Mouse (Mus musculus): Measurements from ENCODE around the gene Rims4. TPM values are rescaled to one million over a fixed set of nuclear protein-coding genes. Genes with fewer than 3 reads are reported as not detected.

Rims4 gene
- total and polyA plus RNA-seq, 3 experiments = 0.49 to 1.4 (median 0.97) TPM

- intact Hi-C loops (cut with DNase I) = no loop called here
- no peaks in the 10 kb centered on the region for H3K27me3 ChIP-seq (ENCODE audit: control insufficient read depth, insufficient read depth, low read length)
Observed at GRCm38 (mm10) chr2:163897026-163897425, 21.5 kb downstream of the Rims4 start.

GRCm38 (mm10) chr2:163895156-163895555, 23.3 kb downstream of the Rims4 start:
- intact Hi-C loops (cut with DNase I) = no loop called here

More at GRCm38 (mm10) chr2:163897026-163897425, 21.5 kb downstream of the Rims4 start:
- WGBS = 81% methylated on average over 7 of the region's 7 CpGs
- DNase-seq = no peak
- no peak overlapping the region for H3K4me3 ChIP-seq
- H3K79me2 ChIP-seq (replicated peaks; ENCODE audit: control insufficient read depth, insufficient read depth, low read length) = no peaks in the 10 kb centered on the region
- no peaks in the 10 kb centered on the region; the same call in 1 of the 2 replicates for H3K4me1 ChIP-seq (ENCODE audit: control insufficient read depth, insufficient read depth, low read length)
- TF ChIP-seq EP300 (IDR thresholded peaks at IDR 0.05; ENCODE audit: insufficient read depth, low read depth, low read length) (no peak), POLR2A (IDR thresholded peaks at IDR 0.05; ENCODE audit: insufficient read depth, low read depth, low read length) (no peak), CTCF (IDR thresholded peaks at IDR 0.05) (no peak)
- H3K27ac ChIP-seq = no peak overlapping the region
- no peak overlapping the region for H3K9ac ChIP-seq (ENCODE audit: low read depth, low read length)
- H3K36me3 ChIP-seq (ENCODE audit: control insufficient read depth, insufficient read depth, low read length) = no peaks in the 10 kb centered on the region

GRCm38 (mm10) chr2:163893446-163894370, 24.8 kb downstream of the Rims4 start:
- TF ChIP-seq POLR2A (IDR thresholded peaks at IDR 0.05; ENCODE audit: insufficient read depth, low read depth, low read length) (no peak), CTCF (IDR thresholded peaks at IDR 0.05) (no peak), EP300 (IDR thresholded peaks at IDR 0.05; ENCODE audit: insufficient read depth, low read depth, low read length) (no peak)
- Histone ChIP-seq H3K36me3 (ENCODE audit: control insufficient read depth, insufficient read depth, low read length) (no peaks in the 10 kb centered on the region), H3K27me3 (ENCODE audit: control insufficient read depth, insufficient read depth, low read length) (no peaks in the 10 kb centered on the region), H3K9ac (ENCODE audit: low read depth, low read length) (no peak overlapping the region), H3K79me2 (replicated peaks; ENCODE audit: control insufficient read depth, insufficient read depth, low read length) (no peaks in the 10 kb centered on the region), H3K27ac (no peak overlapping the region), H3K4me3 (no peak overlapping the region), H3K4me1 (ENCODE audit: control insufficient read depth, insufficient read depth, low read length) (no peaks in the 10 kb centered on the region)
- no peak for DNase-seq
- 51% methylated on average over 7 of the region's 7 CpGs for WGBS
- intact Hi-C loops (cut with DNase I) = no loop called here

More at GRCm38 (mm10) chr2:163895156-163895555, 23.3 kb downstream of the Rims4 start:
- H3K4me1 ChIP-seq (ENCODE audit: control insufficient read depth, insufficient read depth, low read length) = no peaks in the 10 kb centered on the region
- no peak for DNase-seq
- H3K9ac ChIP-seq (ENCODE audit: low read depth, low read length) = no peak overlapping the region
- no peaks in the 10 kb centered on the region for H3K79me2 ChIP-seq (replicated peaks; ENCODE audit: control insufficient read depth, insufficient read depth, low read length)
- no peak overlapping the region for H3K4me3 ChIP-seq
- no peaks in the 10 kb centered on the region for H3K36me3 ChIP-seq (ENCODE audit: control insufficient read depth, insufficient read depth, low read length)
- H3K27ac ChIP-seq = no peak overlapping the region
- WGBS = 46% methylated on average over 2 of the region's 2 CpGs
- TF ChIP-seq CTCF (IDR thresholded peaks at IDR 0.05) (no peak), POLR2A (IDR thresholded peaks at IDR 0.05; ENCODE audit: insufficient read depth, low read depth, low read length) (no peak), EP300 (IDR thresholded peaks at IDR 0.05; ENCODE audit: insufficient read depth, low read depth, low read length) (no peak)
- H3K27me3 ChIP-seq (ENCODE audit: control insufficient read depth, insufficient read depth, low read length) = no peaks in the 10 kb centered on the region

- TF ChIP-seq EP300 (IDR thresholded peaks at IDR 0.05; ENCODE audit: insufficient read depth, low read depth, low read length) = no peak
- no peak for TF ChIP-seq CTCF (IDR thresholded peaks at IDR 0.05)
- TF ChIP-seq POLR2A (IDR thresholded peaks at IDR 0.05; ENCODE audit: insufficient read depth, low read depth, low read length) = no peak
- no peaks in the 10 kb centered on the region for H3K36me3 ChIP-seq (ENCODE audit: control insufficient read depth, insufficient read depth, low read length)
- H3K79me2 ChIP-seq (replicated peaks; ENCODE audit: control insufficient read depth, insufficient read depth, low read length) = no peaks in the 10 kb centered on the region
- no peak for DNase-seq
- H3K9ac ChIP-seq (ENCODE audit: low read depth, low read length) = no peak overlapping the region
- intact Hi-C loops (cut with DNase I) = no loop called here
- no peak overlapping the region for H3K27ac ChIP-seq
- H3K27me3 ChIP-seq (ENCODE audit: control insufficient read depth, insufficient read depth, low read length) = no peaks in the 10 kb centered on the region
- H3K4me1 ChIP-seq (ENCODE audit: control insufficient read depth, insufficient read depth, low read length) = no peaks in the 10 kb centered on the region
- 86% methylated on average over 11 of the region's 11 CpGs for WGBS
- H3K4me3 ChIP-seq = no peak overlapping the region
Observed at GRCm38 (mm10) chr2:163891271-163891670, 27.2 kb downstream of the Rims4 start.

- Histone ChIP-seq H3K9ac (ENCODE audit: low read depth, low read length) (no peak overlapping the region), H3K79me2 (replicated peaks; ENCODE audit: control insufficient read depth, insufficient read depth, low read length) (no peaks in the 10 kb centered on the region), H3K4me1 (ENCODE audit: control insufficient read depth, insufficient read depth, low read length) (no peaks in the 10 kb centered on the region), H3K36me3 (ENCODE audit: control insufficient read depth, insufficient read depth, low read length) (no peaks in the 10 kb centered on the region), H3K27me3 (ENCODE audit: control insufficient read depth, insufficient read depth, low read length) (no peaks in the 10 kb centered on the region), H3K27ac (no peak overlapping the region), H3K4me3 (no peak overlapping the region)
- TF ChIP-seq POLR2A (IDR thresholded peaks at IDR 0.05; ENCODE audit: insufficient read depth, low read depth, low read length) = no peak
- no peak for TF ChIP-seq EP300 (IDR thresholded peaks at IDR 0.05; ENCODE audit: insufficient read depth, low read depth, low read length)
- no peak for TF ChIP-seq CTCF (IDR thresholded peaks at IDR 0.05)
- intact Hi-C loops (cut with DNase I) = no loop called here
- WGBS = 74% methylated on average over 11 of the region's 11 CpGs
- DNase-seq = no peak
Observed at GRCm38 (mm10) chr2:163890586-163890985, 27.9 kb downstream of the Rims4 start.

- intact Hi-C loops (cut with DNase I) = no loop called here
- TF ChIP-seq EP300 (IDR thresholded peaks at IDR 0.05; ENCODE audit: insufficient read depth, low read depth, low read length) = no peak
- no peak for TF ChIP-seq POLR2A (IDR thresholded peaks at IDR 0.05; ENCODE audit: insufficient read depth, low read depth, low read length)
- TF ChIP-seq CTCF (IDR thresholded peaks at IDR 0.05) = no peak
- Histone ChIP-seq H3K27ac (no peak overlapping the region), H3K4me1 (ENCODE audit: control insufficient read depth, insufficient read depth, low read length) (no peaks in the 10 kb centered on the region), H3K4me3 (no peak overlapping the region), H3K79me2 (replicated peaks; ENCODE audit: control insufficient read depth, insufficient read depth, low read length) (no peaks in the 10 kb centered on the region), H3K27me3 (ENCODE audit: control insufficient read depth, insufficient read depth, low read length) (no peaks in the 10 kb centered on the region), H3K9ac (ENCODE audit: low read depth, low read length) (no peak overlapping the region), H3K36me3 (ENCODE audit: control insufficient read depth, insufficient read depth, low read length) (no peaks in the 10 kb centered on the region)
- peak in 1 of 2 experiments; percentile 26 for DNase-seq
- 25% methylated on average over 6 of the region's 6 CpGs for WGBS
Observed at GRCm38 (mm10) chr2:163889411-163889810, 29.1 kb downstream of the Rims4 start.
